Mouse (Mus musculus) testis, adult 2 months (tissue): ENCODE data around the gene Sdsl. TPM values are rescaled to one million over a fixed set of nuclear protein-coding genes. Genes with fewer than 3 reads are reported as not detected.

Source experiments
- H3K27ac ChIP-seq: fragments of 200-500 bp; 2 replicates; pipeline ENCODE4 v1.5.1; 2012; ENCODE audit warnings: low read depth, low read length; ENCODE audit not compliant: control insufficient read depth, insufficient read depth
- H3K27me3 ChIP-seq: fragments of 200-500 bp; 2 replicates; pipeline ENCODE4 v1.6.1; 2012; ENCODE audit warnings: mild to moderate bottlenecking, low read length, moderate library complexity; ENCODE audit not compliant: control insufficient read depth, insufficient read depth
- H3K36me3 ChIP-seq: fragments of 200-500 bp; 2 replicates; pipeline ENCODE4 v1.6.1; 2012; ENCODE audit warnings: mild to moderate bottlenecking, low read length; ENCODE audit not compliant: control insufficient read depth, insufficient read depth
- H3K4me1 ChIP-seq: fragments of 200-500 bp; 2 replicates; pipeline ENCODE4 v1.6.1; 2012; ENCODE audit warnings: low read length; ENCODE audit not compliant: control insufficient read depth, insufficient read depth
- H3K4me3 ChIP-seq: fragments of 200-500 bp; 2 replicates; pipeline ENCODE4 v1.5.1; 2012; ENCODE audit warnings: low read depth, mild to moderate bottlenecking, low read length, moderate library complexity, mixed read lengths; ENCODE audit not compliant: control insufficient read depth
- CTCF ChIP-seq: fragments of 200-500 bp; IDR thresholded peaks from 2 replicates; pipeline ENCODE4 v1.5.1; 2012; ENCODE audit warnings: low read depth, mild to moderate bottlenecking, inconsistent platforms, low read length, moderate library complexity; ENCODE audit not compliant: control insufficient read depth, insufficient read depth, insufficient replicate concordance
- POLR2A ChIP-seq: fragments of 200-500 bp; IDR thresholded peaks from 2 replicates; pipeline ENCODE4 v1.6.1; 2012; ENCODE audit warnings: low read depth, mild to moderate bottlenecking, inconsistent platforms, low read length, moderate library complexity; ENCODE audit not compliant: control insufficient read depth
- polyA plus RNA-seq: library from polyadenylated mRNA; depleted of rRNA; stranded (reverse); fragments of >200 nt; gene quantifications from 2 replicates; pipeline ENCODE4 v1.2.3, GENCODE M21; 2012; rRNA removed

The Sdsl gene
- 4.9 and 6.1 TPM in 2 replicates for polyA plus RNA-seq

- H3K4me1 ChIP-seq: peaks cover 5% of the 10 kb centered on the region; the same call in 1 of the 2 replicates
- H3K4me3 ChIP-seq: no peak within 1 kb of the TSS
- no peaks in the 10 kb centered on the region; the same call in 1 of the 2 replicates for H3K27me3 ChIP-seq
- TF ChIP-seq CTCF: no peak
- no peak for TF ChIP-seq POLR2A
- H3K36me3 ChIP-seq: no peaks in the 10 kb centered on the region
- H3K27ac ChIP-seq: no peak within 1 kb of the TSS
Observed at GRCm38 (mm10) chr5:120472770-120473169, at the start of gene Sdsl. Sdsl (minus strand) TSS chr5:120472810.

- H3K36me3 ChIP-seq: no peaks in the 10 kb centered on the region
- TF ChIP-seq POLR2A (no peak), CTCF (no peak)
- H3K27me3 ChIP-seq: no peaks in the 10 kb centered on the region
- peaks cover 5% of the 10 kb centered on the region for H3K4me1 ChIP-seq
- no peak overlapping the region; the same call in 1 of the 2 replicates for H3K27ac ChIP-seq
- no peak overlapping the region for H3K4me3 ChIP-seq
Observed at GRCm38 (mm10) chr5:120517552-120517951, 44.9 kb upstream of the Sdsl start.

DNA sequence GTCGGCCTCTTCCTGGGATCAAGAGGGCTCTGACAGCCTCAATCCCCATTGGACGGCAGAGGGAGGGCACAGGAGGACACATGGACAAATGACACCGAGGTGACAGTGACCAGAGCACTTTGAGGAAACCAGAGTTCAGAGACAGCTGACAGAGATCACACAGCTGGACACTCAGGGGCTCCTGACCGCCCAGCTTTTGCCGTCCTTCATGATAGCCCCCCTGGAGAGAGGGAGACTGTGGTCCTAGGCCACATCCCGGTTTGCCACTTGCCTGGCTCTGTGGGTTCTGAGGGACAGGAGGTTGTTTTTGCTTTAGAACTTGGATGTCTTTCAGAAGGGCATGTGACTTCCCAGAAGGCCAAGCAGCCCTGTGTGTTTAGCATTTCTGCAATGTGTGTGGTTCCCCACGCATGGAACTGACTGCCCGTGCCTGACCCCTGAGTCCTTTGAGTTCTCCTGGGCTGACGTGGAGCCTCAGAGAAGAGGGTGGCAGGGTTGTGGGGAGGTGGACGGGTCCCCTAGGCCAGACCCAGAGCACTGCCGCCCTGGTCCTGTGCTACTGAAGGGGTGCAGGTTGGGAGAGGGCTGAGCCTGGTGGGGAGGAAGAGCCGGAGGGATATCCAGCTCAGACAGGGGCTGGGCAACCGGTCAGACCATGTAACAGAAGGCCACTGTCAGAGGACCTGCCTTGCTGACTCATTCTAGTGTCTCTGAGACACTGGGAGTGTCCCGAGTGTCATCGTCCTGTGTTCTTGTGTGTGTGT is 43.8 kb upstream of the Sdsl start:
- H3K36me3 ChIP-seq: no peaks in the 10 kb centered on the region
- no peaks in the 10 kb centered on the region for H3K27me3 ChIP-seq
- H3K27ac ChIP-seq: peak overlapping the region; percentile 34; the same call in 1 of the 2 replicates
- no peak overlapping the region for H3K4me3 ChIP-seq
- TF ChIP-seq POLR2A (no peak), CTCF (no peak)
- peaks cover 10% of the 10 kb centered on the region for H3K4me1 ChIP-seq

- no peak for TF ChIP-seq CTCF
- TF ChIP-seq POLR2A: no peak
- no peak overlapping the region for H3K27ac ChIP-seq
Observed at GRCm38 (mm10) chr5:120515451-120515850, 42.8 kb upstream of the Sdsl start.

DNA sequence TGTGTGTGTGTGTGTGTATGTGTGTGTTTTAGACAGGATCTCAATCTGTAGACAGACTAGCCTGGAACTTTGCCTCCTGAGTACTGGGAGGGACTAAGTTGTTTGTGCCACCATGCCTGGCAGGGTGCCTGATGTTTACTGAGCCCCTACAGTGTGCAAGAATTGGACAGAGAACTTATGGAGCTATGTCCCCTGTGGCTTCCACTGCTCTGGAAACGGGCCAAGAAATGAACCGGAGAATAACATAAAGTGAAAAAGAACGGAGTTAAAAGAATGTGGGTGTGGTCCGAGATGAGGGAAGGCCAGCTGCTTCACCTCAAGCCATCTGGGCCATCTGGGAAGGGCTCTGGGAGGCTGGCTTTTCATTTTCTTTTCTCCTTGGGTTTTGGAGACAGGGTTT is 42.1 kb upstream of the Sdsl start:
- Histone ChIP-seq H3K27me3 (no peaks in the 10 kb centered on the region), H3K27ac (no peak overlapping the region), H3K4me1 (peaks cover 17% of the 10 kb centered on the region), H3K36me3 (no peaks in the 10 kb centered on the region), H3K4me3 (no peak overlapping the region)
- TF ChIP-seq POLR2A (no peak), CTCF (no peak)

More at GRCm38 (mm10) chr5:120515451-120515850, 42.8 kb upstream of the Sdsl start:
- no peak overlapping the region for H3K4me3 ChIP-seq
- no peaks in the 10 kb centered on the region for H3K27me3 ChIP-seq
- H3K36me3 ChIP-seq: no peaks in the 10 kb centered on the region
- H3K4me1 ChIP-seq: peaks cover 15% of the 10 kb centered on the region

DNA sequence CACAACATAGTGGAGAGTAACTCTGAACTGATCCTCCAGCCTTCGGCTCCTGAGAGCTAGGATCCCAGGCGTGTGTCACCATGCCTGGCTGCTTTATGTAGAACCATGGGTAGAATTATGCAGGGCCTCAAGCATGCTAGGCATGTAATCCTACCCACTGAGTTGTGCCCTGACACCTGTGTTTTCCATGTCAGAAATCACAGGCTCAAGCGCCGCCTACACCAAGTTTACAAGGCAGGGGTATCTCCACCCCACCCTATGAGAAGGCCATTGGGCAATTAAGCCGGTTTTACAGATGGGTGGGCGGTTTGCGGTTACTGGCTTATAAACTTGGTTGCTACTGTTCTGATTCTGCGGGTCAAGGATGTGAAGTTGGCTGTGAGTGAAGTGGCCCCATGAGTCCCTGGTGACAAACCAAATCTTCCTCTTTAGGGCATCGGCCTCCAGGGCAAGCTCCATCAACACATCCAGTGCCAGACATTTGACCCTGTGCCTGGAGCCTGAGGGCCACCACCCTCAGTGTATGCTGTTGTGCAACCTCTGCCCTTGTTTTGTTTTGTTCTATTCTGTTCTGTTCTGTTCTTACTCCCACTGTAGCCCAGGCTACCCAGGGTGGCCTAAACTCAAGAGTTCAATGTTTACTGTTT is 41.5 kb upstream of the Sdsl start:
- Histone ChIP-seq H3K27ac (no peak overlapping the region), H3K4me1 (peaks cover 17% of the 10 kb centered on the region), H3K27me3 (no peaks in the 10 kb centered on the region), H3K4me3 (no peak overlapping the region), H3K36me3 (no peaks in the 10 kb centered on the region)
- no peak for TF ChIP-seq CTCF
- TF ChIP-seq POLR2A: no peak

DNA sequence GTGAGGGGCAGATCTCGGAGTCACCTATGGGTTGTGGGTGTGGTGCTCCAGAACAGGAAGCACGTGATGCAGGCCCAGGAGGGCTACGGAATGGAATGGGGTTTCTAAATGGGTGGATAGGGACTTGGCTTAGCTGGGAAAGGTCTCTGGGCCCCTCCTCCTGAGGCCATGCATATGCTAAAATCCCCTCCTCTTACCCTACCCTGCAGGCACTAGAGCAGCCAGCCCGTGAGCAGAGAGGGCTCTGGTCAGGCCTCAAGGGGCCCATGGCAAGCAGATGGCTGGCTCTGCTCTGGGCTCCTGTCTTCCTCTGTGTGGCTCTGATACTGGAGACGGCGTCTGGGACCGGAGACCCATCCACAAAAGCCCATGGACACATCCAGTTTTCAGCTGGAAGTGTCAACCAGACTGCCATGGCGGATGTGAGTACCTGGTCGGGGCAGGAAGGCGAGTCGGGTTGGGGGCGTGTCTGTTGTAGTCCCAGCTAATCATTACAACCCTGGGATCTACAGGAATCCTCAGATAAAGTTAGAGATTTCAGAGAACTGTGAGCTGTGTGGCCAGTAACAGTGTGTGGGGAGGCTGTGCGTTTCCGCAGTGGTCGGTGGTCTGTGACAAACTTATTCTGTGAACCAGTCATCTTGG is 40.4 kb upstream of the Sdsl start:
- peaks cover 17% of the 10 kb centered on the region for H3K4me1 ChIP-seq
- H3K27me3 ChIP-seq: no peaks in the 10 kb centered on the region
- TF ChIP-seq POLR2A (no peak), CTCF (no peak)
- no peaks in the 10 kb centered on the region for H3K36me3 ChIP-seq
- H3K4me3 ChIP-seq: no peak overlapping the region
- H3K27ac ChIP-seq: no peak overlapping the region
